ENCODE assay signal across 10 mouse cellular contexts in genomic region chr14:46970673-46971072, GRCm38 (mm10).
DNase-seq lines count a peak whose midpoint lies in the region; ATAC-seq and TF ChIP-seq lines count a peak whose summit lies in the region.
"Had no signal": no experiment of that assay in that cellular context is flagged by ENCODE, and none has a peak within 500 bp of the region (broad histone marks: within the 10 kb centered on the region; RNA-seq: fewer than 3 reads in every experiment).

No protein-coding gene starts in this region.

- TF ChIP-seq CTCF in lung, embryonic 14.5 days (IDR thresholded peaks at IDR 0.05; ENCODE audit: low read depth), result peak; percentile 13; the same call in 1 of the 2 replicates
- TF ChIP-seq CTCF in lung, postnatal 0 days (IDR thresholded peaks at IDR 0.05), result no peak

- no peak overlapping the region for H3K4me2 ChIP-seq in forebrain, embryonic 16.5 days (ENCODE audit: low read length)
- H3K4me2 ChIP-seq in forebrain, embryonic 13.5 days, result no peak overlapping the region
- no peak overlapping the region for H3K4me2 ChIP-seq in lung, embryonic 14.5 days
- H3K4me2 ChIP-seq in lung, postnatal 0 days (replicated peaks; ENCODE audit: low read depth, low read length), result no peak overlapping the region
- H3K4me2 ChIP-seq: heart, embryonic 15.5 days; limb, embryonic 15.5 days had no signal

- H3K27ac ChIP-seq in forebrain, embryonic 16.5 days (ENCODE audit: low read length), result no peak overlapping the region
- no peak overlapping the region for H3K27ac ChIP-seq in forebrain, embryonic 13.5 days
- H3K27ac ChIP-seq in lung, embryonic 14.5 days (ENCODE audit: low read depth), result no peak overlapping the region
- H3K27ac ChIP-seq in lung, postnatal 0 days (ENCODE audit: low read length), result no peak overlapping the region
- H3K27ac ChIP-seq: heart, embryonic 15.5 days; limb, embryonic 15.5 days had no signal

- peaks cover 2% of the 10 kb centered on the region; the same call in 1 of the 2 replicates for H3K4me1 ChIP-seq in forebrain, embryonic 16.5 days (replicated peaks; ENCODE audit: control insufficient read depth, insufficient read depth, low read length)
- no peaks in the 10 kb centered on the region for H3K4me1 ChIP-seq in forebrain, embryonic 13.5 days
- H3K4me1 ChIP-seq in lung, embryonic 14.5 days (ENCODE audit: insufficient read depth), result 0 out of 2 replicates have a peak, but pooled peaks cover 4% of the 10 kb centered on the region
- H3K4me1 ChIP-seq in lung, postnatal 0 days (ENCODE audit: insufficient read depth, low read depth, low read length), result peaks cover 8% of the 10 kb centered on the region; the same call in 1 of the 2 replicates

- no peaks in the 10 kb centered on the region for H3K27me3 ChIP-seq in forebrain, embryonic 16.5 days (replicated peaks; ENCODE audit: control insufficient read depth, insufficient read depth, low read length)
- H3K27me3 ChIP-seq in forebrain, embryonic 13.5 days, result no peaks in the 10 kb centered on the region
- no peaks in the 10 kb centered on the region for H3K27me3 ChIP-seq in lung, embryonic 14.5 days (ENCODE audit: insufficient read depth, low read length)
- H3K27me3 ChIP-seq in lung, postnatal 0 days (replicated peaks; ENCODE audit: insufficient read depth, low read length), result no peaks in the 10 kb centered on the region
- H3K27me3 ChIP-seq: heart, embryonic 15.5 days; limb, embryonic 15.5 days had no signal

- no peak for TF ChIP-seq EP300 in lung, postnatal 0 days (IDR thresholded peaks at IDR 0.05)

- DNase-seq in lung, embryonic 14.5 days, result peak; percentile 85
- no peak for DNase-seq in lung, postnatal 0 days (ENCODE audit: low spot score)
- peak; percentile 77 to 83 for DNase-seq in cerebellum, postnatal 14 days
- DNase-seq in left cerebral cortex, postnatal 14 days (ENCODE audit: low spot score in 2 of 2), result peak; percentile 25 to 63
- DNase-seq in embryo, embryonic 10 days (ENCODE audit: low spot score), result no peak

- ATAC-seq in forebrain, embryonic 16.5 days, result peak; percentile 58; the same call in 1 of the 2 replicates
- ATAC-seq in forebrain, embryonic 13.5 days, result no peak
- ATAC-seq in lung, embryonic 14.5 days (ENCODE audit: insufficient read depth), result 0 out of 2 replicates have a peak, but pooled peaks have one; percentile 50
- no peak for ATAC-seq in lung, postnatal 0 days
- ATAC-seq in erythroid progenitor cell, adult 5-6 weeks (replicated peaks; ENCODE audit: low FRiP score, poor library complexity, severe bottlenecking), result no peak

- 34% methylated on average over 3 of the region's 3 CpGs for WGBS in forebrain, embryonic 16.5 days
- WGBS in forebrain, embryonic 13.5 days, result 68% methylated on average over 3 of the region's 3 CpGs
- WGBS in lung, embryonic 14.5 days, result 56% methylated on average over 3 of the region's 3 CpGs
- 37% methylated on average over 3 of the region's 3 CpGs for WGBS in lung, postnatal 0 days

- no peak overlapping the region for H3K9ac ChIP-seq in forebrain, embryonic 16.5 days (replicated peaks; ENCODE audit: low read depth, low read length)
- H3K9ac ChIP-seq in forebrain, embryonic 13.5 days, result no peak overlapping the region
- H3K9ac ChIP-seq in lung, embryonic 14.5 days, result no peak overlapping the region
- no peak overlapping the region for H3K9ac ChIP-seq in lung, postnatal 0 days (replicated peaks; ENCODE audit: low read depth)
- H3K9ac ChIP-seq: heart, embryonic 15.5 days; limb, embryonic 15.5 days had no signal

- no peaks in the 10 kb centered on the region for H3K36me3 ChIP-seq in forebrain, embryonic 16.5 days (ENCODE audit: control insufficient read depth, insufficient read depth)
- H3K36me3 ChIP-seq in forebrain, embryonic 13.5 days (ENCODE audit: poor library complexity, severe bottlenecking), result no peaks in the 10 kb centered on the region
- no peaks in the 10 kb centered on the region for H3K36me3 ChIP-seq in lung, embryonic 14.5 days (ENCODE audit: insufficient read depth)
- H3K36me3 ChIP-seq in lung, postnatal 0 days (ENCODE audit: insufficient read depth, low read length), result no peaks in the 10 kb centered on the region
- H3K36me3 ChIP-seq: heart, embryonic 15.5 days; limb, embryonic 15.5 days had no signal

- intact Hi-C loops in left cerebral cortex, postnatal 14 days (cut with DNase I), result no loop called here

- H3K4me3 ChIP-seq in forebrain, embryonic 16.5 days (replicated peaks; ENCODE audit: low read length), result no peak overlapping the region
- no peak overlapping the region for H3K4me3 ChIP-seq in forebrain, embryonic 13.5 days
- no peak overlapping the region for H3K4me3 ChIP-seq in lung, embryonic 14.5 days (ENCODE audit: low read depth, low read length)
- H3K4me3 ChIP-seq in lung, postnatal 0 days (ENCODE audit: low read depth, low read length), result no peak overlapping the region
- H3K4me3 ChIP-seq: heart, embryonic 15.5 days; limb, embryonic 15.5 days had no signal

- no peaks in the 10 kb centered on the region for H3K9me3 ChIP-seq in forebrain, embryonic 16.5 days (ENCODE audit: control insufficient read depth, low read length)
- H3K9me3 ChIP-seq in forebrain, embryonic 13.5 days (replicated peaks), result no peaks in the 10 kb centered on the region
- H3K9me3 ChIP-seq in lung, embryonic 14.5 days (ENCODE audit: low read depth, low read length), result no peaks in the 10 kb centered on the region
- H3K9me3 ChIP-seq in lung, postnatal 0 days (ENCODE audit: low read length), result no peaks in the 10 kb centered on the region
- H3K9me3 ChIP-seq: heart, embryonic 15.5 days; limb, embryonic 15.5 days had no signal

Comparison
In these comparisons a context has a peak if more than half of its experiments do, and no peak if none do; other contexts are left out.
1. ATAC-seq: peak in forebrain, embryonic 16.5 days (single experiment) and lung, embryonic 14.5 days (single experiment); none in forebrain, embryonic 13.5 days (single experiment), lung, postnatal 0 days (single experiment) and erythroid progenitor cell, adult 5-6 weeks (single experiment).
2. DNase-seq: peak in lung, embryonic 14.5 days (single experiment), cerebellum, postnatal 14 days (2 of 2) and left cerebral cortex, postnatal 14 days (2 of 2); none in lung, postnatal 0 days (single experiment) and embryo, embryonic 10 days (single experiment).